ENCODE assay signal across 21 mouse cellular contexts in genomic region chr9:40355406-40355805, GRCm38 (mm10).
A peak's percentile ranks its signal among the peaks of the same experiment; 100 is the strongest.
DNase-seq lines count a peak whose midpoint lies in the region; ATAC-seq and TF ChIP-seq lines count a peak whose summit lies in the region.
"Had no signal": no experiment of that assay in that cellular context is flagged by ENCODE, and none has a peak within 500 bp of the region (broad histone marks: within the 10 kb centered on the region; RNA-seq: fewer than 3 reads in every experiment).

No protein-coding gene starts in this region.

- DNase-seq in cerebellum, adult 18-20 months, result peak; percentile 54 to 62
- no peak for DNase-seq in cerebellum, adult 9-11 months
- DNase-seq in cerebellum, postnatal 10 days, result peak; percentile 64 to 66
- DNase-seq in cerebellum, adult 8-10 months, result no peak
- DNase-seq in cerebellum, postnatal 25 days, result peak; percentile 58 to 73
- DNase-seq in layer of hippocampus, adult 2 months (ENCODE audit: low spot score in 2 of 2), result no peak
- DNase-seq in layer of hippocampus, postnatal 36 days, result no peak
- DNase-seq: adrenal gland, adult 8-10 months; adrenal gland, postnatal 14 days; adrenal gland, postnatal 36 days; B cell, adult 2 months; cerebellum, adult 9-10 months; forebrain, postnatal 0 days had no signal

- peak overlapping the region; percentile 18; the same call in 1 of the 2 replicates for H3K27ac ChIP-seq in layer of hippocampus, adult 2 months
- H3K27ac ChIP-seq: embryonic facial prominence, embryonic 10.5 days; embryonic facial prominence, embryonic 12.5 days; forebrain, embryonic 13.5 days; forebrain, embryonic 15.5 days had no signal

- H3K4me3 ChIP-seq in layer of hippocampus, adult 2 months, result no peak overlapping the region
- H3K4me3 ChIP-seq: embryonic facial prominence, embryonic 10.5 days; embryonic facial prominence, embryonic 12.5 days; forebrain, embryonic 13.5 days; forebrain, embryonic 15.5 days had no signal

- ATAC-seq in cerebellum, adult (ENCODE audit: insufficient number of reproducible peaks, low FRiP score, low TSS enrichment), result no peak
- ATAC-seq: activated CD4-positive, CD25-positive, alpha-beta regulatory T cell, adult 4 months; CD4-positive, CD25-positive, alpha-beta regulatory T cell, adult 4 months; forebrain, embryonic 13.5 days; forebrain, embryonic 15.5 days; forebrain, postnatal 0 days; Patski had no signal

- no peak for TF ChIP-seq CTCF in layer of hippocampus, adult 2 months (conservative IDR thresholded peaks at IDR 0.05)

Comparison
In these comparisons a context has a peak if more than half of its experiments do, and no peak if none do; other contexts are left out.
1. DNase-seq: peak in cerebellum, adult 18-20 months (2 of 2), cerebellum, postnatal 10 days (2 of 2) and cerebellum, postnatal 25 days (2 of 2); none in cerebellum, adult 9-11 months (single experiment), cerebellum, adult 8-10 months (single experiment), layer of hippocampus, adult 2 months (0 of 2) and layer of hippocampus, postnatal 36 days (0 of 2).